Mouse (Mus musculus): Measurements from ENCODE around the gene Tgm5. TPM values are rescaled to one million over a fixed set of nuclear protein-coding genes. Genes with fewer than 3 reads are reported as not detected.
"Not testable (repeated sequence)": the region's sequence is repeated elsewhere in the genome, so short reads cannot be mapped to it uniquely, and the experiment has no call there.

Gene Tgm5
- polyA plus RNA-seq, 1 experiment from 2014 or later, result 0.17 TPM

DNA sequence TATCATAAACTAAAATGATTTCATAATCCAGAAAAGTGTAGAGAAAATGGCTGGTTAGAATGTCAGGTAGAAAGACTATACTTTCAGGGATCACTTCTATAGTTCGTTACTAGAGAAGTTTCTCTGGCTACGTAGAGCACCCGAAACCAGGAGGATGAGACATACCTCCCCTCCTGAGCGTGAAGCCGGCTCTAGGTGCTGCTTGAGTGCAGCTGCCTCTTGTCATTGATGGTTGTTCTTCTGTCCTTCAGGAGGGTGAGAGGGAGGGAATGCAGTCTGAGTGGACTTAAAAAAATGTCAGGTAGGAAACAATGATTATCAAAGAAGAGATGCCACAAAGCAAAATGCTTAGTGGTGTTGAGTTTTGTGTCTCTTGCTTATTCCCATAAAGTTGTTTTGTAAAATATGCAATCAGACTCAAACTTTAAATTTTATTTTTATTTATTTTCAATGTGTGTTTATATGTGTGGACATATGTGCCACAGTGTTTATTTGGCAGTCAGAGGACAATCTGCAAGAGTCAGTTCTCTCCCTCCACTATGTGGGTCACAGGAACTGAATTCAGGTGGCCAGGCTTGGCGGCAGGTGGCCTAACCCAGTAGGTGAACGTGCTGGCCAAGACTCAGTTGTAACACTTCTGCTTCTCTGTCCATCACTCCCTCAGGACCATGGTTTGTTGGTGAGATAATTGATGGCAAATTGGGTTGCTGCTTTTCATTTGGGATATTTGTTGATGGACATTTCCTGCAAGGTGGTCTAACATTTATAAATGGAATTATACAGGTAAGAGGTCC is 81.4 kb downstream of the Tgm5 start:
- no peak for ATAC-seq (ENCODE audit: low read depth)
- Histone ChIP-seq H3K36me3 (ENCODE audit: control insufficient read depth, insufficient read depth, low read length) (no peaks in the 10 kb centered on the region), H3K4me3 (ENCODE audit: low read depth, low read length) (no peak overlapping the region), H3K9me3 (ENCODE audit: control insufficient read depth, low read length) (no peaks in the 10 kb centered on the region), H3K4me2 (ENCODE audit: low read depth, low read length) (no peak overlapping the region), H3K27ac (ENCODE audit: low read depth, low read length) (no peak overlapping the region), H3K27me3 (ENCODE audit: control insufficient read depth, insufficient read depth, low read length) (no peaks in the 10 kb centered on the region), H3K4me1 (ENCODE audit: control insufficient read depth, insufficient read depth, low read length) (peaks cover 5% of the 10 kb centered on the region), H3K9ac (replicated peaks; ENCODE audit: low read depth, low read length) (no peak overlapping the region)
- WGBS, result 83% methylated on average over 7 of the region's 7 CpGs

DNA sequence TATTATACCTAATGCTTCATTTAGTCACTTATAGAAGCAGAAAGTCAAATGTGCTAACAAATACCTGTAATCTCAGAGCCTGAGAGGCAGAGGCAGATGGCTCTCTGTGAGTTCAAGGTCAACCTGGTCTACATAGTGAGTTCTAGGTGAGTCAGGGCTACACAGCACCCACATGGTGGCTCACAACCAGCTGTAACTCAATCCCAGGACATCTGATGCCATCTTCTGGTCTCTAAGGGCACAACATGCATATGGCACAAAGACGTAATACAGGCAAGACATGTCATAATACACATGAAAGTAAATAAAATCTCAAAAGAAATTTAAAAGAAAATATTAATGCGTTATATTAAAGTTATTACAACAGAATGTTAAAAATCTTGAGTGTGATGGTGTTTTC is 82.1 kb downstream of the Tgm5 start:
- 78% methylated on average over 2 of the region's 2 CpGs for whole genome bisulfite sequencing
- Histone ChIP-seq H3K9me3 (ENCODE audit: control insufficient read depth, low read length) (no peaks in the 10 kb centered on the region), H3K4me3 (ENCODE audit: low read depth, low read length) (no peak overlapping the region), H3K27ac (ENCODE audit: low read depth, low read length) (no peak overlapping the region), H3K4me2 (ENCODE audit: low read depth, low read length) (no peak overlapping the region), H3K9ac (replicated peaks; ENCODE audit: low read depth, low read length) (no peak overlapping the region), H3K4me1 (ENCODE audit: control insufficient read depth, insufficient read depth, low read length) (no peaks in the 10 kb centered on the region), H3K36me3 (ENCODE audit: control insufficient read depth, insufficient read depth, low read length) (no peaks in the 10 kb centered on the region), H3K27me3 (ENCODE audit: control insufficient read depth, insufficient read depth, low read length) (no peaks in the 10 kb centered on the region)
- ATAC-seq (ENCODE audit: low read depth), result no peak

DNA sequence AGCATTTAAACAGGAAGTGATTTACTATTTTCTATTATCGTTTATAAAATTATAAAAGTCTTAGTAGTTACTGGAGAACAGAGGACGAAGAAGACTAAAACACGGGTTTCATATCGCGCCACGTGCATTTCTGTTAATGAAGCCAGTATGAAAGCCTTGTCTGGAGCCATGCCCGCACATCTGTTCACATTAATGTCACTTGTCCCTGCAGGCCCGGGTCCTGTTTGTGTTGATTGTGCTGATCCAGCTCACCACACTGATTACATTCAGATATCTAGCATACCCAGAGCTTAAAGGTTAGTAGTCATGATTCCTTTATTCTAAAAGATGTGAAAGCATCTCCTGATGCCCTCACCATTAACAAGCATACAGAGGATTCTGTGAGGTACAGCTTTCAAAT is 86.8 kb downstream of the Tgm5 start:
- 84% methylated on average over 8 of the region's 8 CpGs for WGBS
- Histone ChIP-seq H3K27ac (ENCODE audit: low read depth, low read length) (no peak overlapping the region), H3K9ac (replicated peaks; ENCODE audit: low read depth, low read length) (no peak overlapping the region), H3K27me3 (ENCODE audit: control insufficient read depth, insufficient read depth, low read length) (no peaks in the 10 kb centered on the region), H3K4me3 (ENCODE audit: low read depth, low read length) (no peak overlapping the region), H3K9me3 (ENCODE audit: control insufficient read depth, low read length) (no peaks in the 10 kb centered on the region), H3K36me3 (ENCODE audit: control insufficient read depth, insufficient read depth, low read length) (no peaks in the 10 kb centered on the region), H3K4me2 (ENCODE audit: low read depth, low read length) (no peak overlapping the region), H3K4me1 (ENCODE audit: control insufficient read depth, insufficient read depth, low read length) (no peaks in the 10 kb centered on the region)
- ATAC-seq (ENCODE audit: low read depth), result no peak

DNA sequence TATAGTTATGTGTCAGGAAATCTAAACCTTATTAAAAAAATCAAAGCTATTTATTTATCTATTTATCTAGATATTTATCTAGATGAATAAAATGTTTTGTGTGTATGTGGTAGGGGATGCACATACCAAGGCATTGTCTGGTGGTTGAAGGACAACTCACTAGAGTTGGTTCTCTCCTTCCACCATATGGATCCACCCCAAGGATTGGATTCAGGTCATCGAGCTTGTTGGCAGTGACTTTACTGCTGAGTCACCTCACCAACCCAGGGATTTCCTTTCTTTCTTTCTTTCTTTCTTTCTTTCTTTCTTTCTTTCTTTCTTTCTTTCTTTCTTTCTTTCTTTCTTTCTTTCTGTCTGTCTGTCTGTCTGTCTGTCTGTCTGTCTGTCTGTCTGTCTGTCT is 89.0 kb downstream of the Tgm5 start:
- not testable (repeated sequence) for H3K4me2 ChIP-seq (ENCODE audit: low read depth, low read length); H3K9me3 ChIP-seq (ENCODE audit: control insufficient read depth, low read length); ATAC-seq (ENCODE audit: low read depth); H3K4me1 ChIP-seq (ENCODE audit: control insufficient read depth, insufficient read depth, low read length); H3K27ac ChIP-seq (ENCODE audit: low read depth, low read length); H3K9ac ChIP-seq (replicated peaks; ENCODE audit: low read depth, low read length); H3K27me3 ChIP-seq (ENCODE audit: control insufficient read depth, insufficient read depth, low read length); H3K36me3 ChIP-seq (ENCODE audit: control insufficient read depth, insufficient read depth, low read length); H3K4me3 ChIP-seq (ENCODE audit: low read depth, low read length)
- WGBS, result 85% methylated on average over 1 of the region's 1 CpGs

Other genes with a start within 250 kb of the Tgm5 start
- gene Cdan1, start 235.7 kb downstream of the Tgm5 start, polyA plus RNA-seq (2014; fragmentation: Nextera tagmentation; extraction: Ambion mirVana), result 7.8 and 9.5 TPM in 2 replicates
- gene Ttbk2, start 235.2 kb downstream of the Tgm5 start, polyA plus RNA-seq (2014; fragmentation: Nextera tagmentation; extraction: Ambion mirVana), result 19.1 and 21.9 TPM in 2 replicates
- 33.3 and 37.9 TPM in 2 replicates for gene Ubr1, start 115.1 kb downstream of the Tgm5 start, polyA plus RNA-seq (2014; fragmentation: Nextera tagmentation; extraction: Ambion mirVana)
- gene Tmem62, start 108.8 kb downstream of the Tgm5 start, polyA plus RNA-seq (2014; fragmentation: Nextera tagmentation; extraction: Ambion mirVana), result 22.1 and 22.6 TPM in 2 replicates
- 94.2 and 98.9 TPM in 2 replicates for gene Ccndbp1, start 77.4 kb downstream of the Tgm5 start, polyA plus RNA-seq (2014; fragmentation: Nextera tagmentation; extraction: Ambion mirVana)
- 0.27 and 0.73 TPM in 2 replicates for gene Epb42, start 48.8 kb downstream of the Tgm5 start, polyA plus RNA-seq (2014; fragmentation: Nextera tagmentation; extraction: Ambion mirVana)
- not detected in 2 replicates for gene Tgm7, start 24.0 kb upstream of the Tgm5 start, polyA plus RNA-seq (2014; fragmentation: Nextera tagmentation; extraction: Ambion mirVana)
- gene Adal, start 54.6 kb upstream of the Tgm5 start, polyA plus RNA-seq (2014; fragmentation: Nextera tagmentation; extraction: Ambion mirVana), result 33.0 and 34.3 TPM in 2 replicates
- 20.0 and 21.1 TPM in 2 replicates for gene Lcmt2, start 54.8 kb upstream of the Tgm5 start, polyA plus RNA-seq (2014; fragmentation: Nextera tagmentation; extraction: Ambion mirVana)
- gene Tubgcp4, start 84.8 kb upstream of the Tgm5 start, polyA plus RNA-seq (2014; fragmentation: Nextera tagmentation; extraction: Ambion mirVana), result 44.3 and 56.5 TPM in 2 replicates
- gene Zscan29, start 85.3 kb upstream of the Tgm5 start, polyA plus RNA-seq (2014; fragmentation: Nextera tagmentation; extraction: Ambion mirVana), result 7.7 and 9.2 TPM in 2 replicates
- gene Trp53bp1, start 185.6 kb upstream of the Tgm5 start, polyA plus RNA-seq (2014; fragmentation: Nextera tagmentation; extraction: Ambion mirVana), result 161 and 185 TPM in 2 replicates
- 39.7 and 65.1 TPM in 2 replicates for gene Map1a, start 203.8 kb upstream of the Tgm5 start, polyA plus RNA-seq (2014; fragmentation: Nextera tagmentation; extraction: Ambion mirVana)